Mouse (Mus musculus) hindbrain, embryonic 14.5 days (tissue): ENCODE results near the gene Hps6. TPM values are rescaled to one million over a fixed set of nuclear protein-coding genes. Genes with fewer than 3 reads are reported as not detected.

ENCODE experiments used
- ATAC-seq: fragments of 200-750 bp; cut with Nextera tagmentation; 2 replicates; pipeline ENCODE4 v1.8.0; 2017; ENCODE audit warnings: moderate number of reproducible peaks, mild to moderate bottlenecking, moderate TSS enrichment, moderate library complexity; ENCODE audit not compliant: low FRiP score
- DNase-seq: peaks from one replicate; pipeline ENCODE4 v3.0.0-alpha.2; 2015; ENCODE audit warnings: low spot score
- H3K27ac ChIP-seq: fragments of 300-500 bp; sonication (generic); 2 replicates; pipeline ENCODE4 v1.5.1; 2014; ENCODE audit warnings: mild to moderate bottlenecking, moderate library complexity
- H3K27me3 ChIP-seq: fragments of 300-500 bp; sonication (generic); 2 replicates; pipeline ENCODE4 v1.6.1; 2014; ENCODE audit warnings: mild to moderate bottlenecking, low read length, mixed read lengths; ENCODE audit not compliant: control insufficient read depth, insufficient read depth
- H3K36me3 ChIP-seq: fragments of 300-500 bp; sonication (generic); replicated peaks from 2 replicates; pipeline ENCODE4 v1.6.1; 2014; ENCODE audit not compliant: control insufficient read depth, insufficient read depth
- H3K4me1 ChIP-seq: fragments of 300-500 bp; sonication (generic); replicated peaks from 2 replicates; pipeline ENCODE4 v1.6.1; 2014; ENCODE audit warnings: antibody characterized with exemption, low read length, mixed read lengths; ENCODE audit not compliant: control insufficient read depth, insufficient read depth
- H3K4me2 ChIP-seq: fragments of 300-500 bp; sonication (generic); replicated peaks from 2 replicates; pipeline ENCODE4 v1.6.1; 2014; ENCODE audit warnings: mild to moderate bottlenecking, moderate library complexity
- H3K4me3 ChIP-seq: fragments of 300-500 bp; sonication (generic); replicated peaks from 2 replicates; pipeline ENCODE4 v1.5.1; 2014; ENCODE audit warnings: mild to moderate bottlenecking, low read length
- H3K9ac ChIP-seq: fragments of 300-500 bp; sonication (generic); 2 replicates; pipeline ENCODE4 v1.6.1; 2014
- H3K9me3 ChIP-seq: fragments of 300-500 bp; sonication (generic); 2 replicates; pipeline ENCODE4 v1.6.1; 2016; ENCODE audit warnings: low read length; ENCODE audit not compliant: control insufficient read depth
- WGBS: fragments of 180-500 bp; shearing (Covaris S2); extraction: QIAGEN DNeasy Blood & Tissue Kit; methylation state at CpG from one replicate; pipeline ENCODE4 v1.1.7; 2014; 5-methylcytosine and 5-hydroxymethylcytosine counted together
- polyA plus RNA-seq: library from polyadenylated mRNA; unstranded; fragments of >200 nt; fragmentation: Nextera tagmentation; extraction: Ambion mirVana; gene quantifications from 2 replicates; pipeline ENCODE4 v1.2.1, GENCODE M21; 2014

The Hps6 gene
- polyA plus RNA-seq, 1 experiment from 2014 or later, result 2.9 TPM

- ATAC-seq, result peak; percentile 93
- peak; percentile 92 for DNase-seq
- WGBS, result 1% methylated on average over 76 of the region's 76 CpGs
Measured at GRCm38 (mm10) chr19:45997785-45998693, 5.3 kb upstream of the Hps6 start, which contains the start of gene Armh3. Armh3 (minus strand) TSS chr19:45998488.

GRCm38 (mm10) chr19:45998694-45999217 is 4.6 kb upstream of the Hps6 start:
- H3K27me3 ChIP-seq, result peaks cover 13% of the 10 kb centered on the region; the same call in 1 of the 2 replicates
- peak overlapping the region; percentile 77 for H3K4me2 ChIP-seq
- 20% methylated on average over 8 of the region's 8 CpGs for WGBS
- peak overlapping the region; percentile 93 for H3K9ac ChIP-seq
- DNase-seq, result no peak
- H3K27ac ChIP-seq, result peak overlapping the region; percentile 97
- peaks cover 20% of the 10 kb centered on the region for H3K4me1 ChIP-seq
- H3K9me3 ChIP-seq, result no peaks in the 10 kb centered on the region
- peak overlapping the region; percentile 61 for H3K4me3 ChIP-seq
- ATAC-seq, result peak; percentile 32; the same call in 1 of the 2 replicates
- 0 out of 2 replicates have a peak, but pooled peaks cover 3% of the 10 kb centered on the region for H3K36me3 ChIP-seq

More at GRCm38 (mm10) chr19:45997785-45998693, 5.3 kb upstream of the Hps6 start, which contains the start of gene Armh3:
- no peaks in the 10 kb centered on the region for H3K9me3 ChIP-seq
- peak within 1 kb of the TSS; percentile 97 for H3K27ac ChIP-seq
- H3K27me3 ChIP-seq, result peaks cover 6% of the 10 kb centered on the region; the same call in 1 of the 2 replicates
- H3K4me2 ChIP-seq, result peak within 1 kb of the TSS; percentile 77
- peaks cover 14% of the 10 kb centered on the region for H3K4me1 ChIP-seq
- H3K36me3 ChIP-seq, result 0 out of 2 replicates have a peak, but pooled peaks cover 3% of the 10 kb centered on the region
- peak within 1 kb of the TSS; percentile 61 for H3K4me3 ChIP-seq
- H3K9ac ChIP-seq, result peak within 1 kb of the TSS; percentile 93

GRCm38 (mm10) chr19:45999378-45999777 is 3.9 kb upstream of the Hps6 start:
- Histone ChIP-seq H3K9ac (no peak overlapping the region), H3K4me1 (peaks cover 24% of the 10 kb centered on the region), H3K4me3 (no peak overlapping the region), H3K4me2 (peak overlapping the region; percentile 77; the same call in 1 of the 2 replicates), H3K27me3 (peaks cover 17% of the 10 kb centered on the region; the same call in 1 of the 2 replicates), H3K36me3 (0 out of 2 replicates have a peak, but pooled peaks cover 3% of the 10 kb centered on the region), H3K27ac (no peak overlapping the region), H3K9me3 (no peaks in the 10 kb centered on the region)
- ATAC-seq, result no peak
- 70% methylated on average over 1 of the region's 1 CpGs for WGBS
- DNase-seq, result no peak

- ATAC-seq, result no peak
- Histone ChIP-seq H3K9ac (no peak overlapping the region), H3K4me3 (no peak overlapping the region), H3K27ac (no peak overlapping the region), H3K4me1 (peaks cover 19% of the 10 kb centered on the region), H3K4me2 (no peak overlapping the region), H3K9me3 (no peaks in the 10 kb centered on the region), H3K36me3 (no peaks in the 10 kb centered on the region), H3K27me3 (peaks cover 17% of the 10 kb centered on the region; the same call in 1 of the 2 replicates)
- DNase-seq, result no peak
- 87% methylated on average over 9 of the region's 9 CpGs for WGBS
Measured at GRCm38 (mm10) chr19:46002279-46002678, 1.0 kb upstream of the Hps6 start.

- ATAC-seq, result 0 out of 2 replicates have a peak, but pooled peaks have one; percentile 21
- WGBS, result 73% methylated on average over 17 of the region's 17 CpGs
- Histone ChIP-seq H3K27me3 (peaks cover 17% of the 10 kb centered on the region; the same call in 1 of the 2 replicates), H3K36me3 (no peaks in the 10 kb centered on the region), H3K9me3 (no peaks in the 10 kb centered on the region), H3K4me1 (peaks cover 13% of the 10 kb centered on the region), H3K9ac (no peak overlapping the region), H3K4me3 (no peak overlapping the region), H3K4me2 (no peak overlapping the region), H3K27ac (no peak overlapping the region)
- no peak for DNase-seq
Measured at GRCm38 (mm10) chr19:46004814-46005466, 1.6 kb downstream of the Hps6 start.

- 86% methylated on average over 7 of the region's 7 CpGs for WGBS
- Histone ChIP-seq H3K4me3 (no peak overlapping the region), H3K27me3 (peaks cover 17% of the 10 kb centered on the region; the same call in 1 of the 2 replicates), H3K4me2 (no peak overlapping the region), H3K27ac (no peak overlapping the region), H3K36me3 (no peaks in the 10 kb centered on the region), H3K4me1 (peaks cover 13% of the 10 kb centered on the region), H3K9me3 (no peaks in the 10 kb centered on the region), H3K9ac (no peak overlapping the region)
- no peak for DNase-seq
- ATAC-seq, result no peak
Measured at GRCm38 (mm10) chr19:46005680-46006079, 2.4 kb downstream of the Hps6 start.

- H3K27me3 ChIP-seq, result no peaks in the 10 kb centered on the region
- no peak overlapping the region for H3K4me2 ChIP-seq
- DNase-seq, result peak; percentile 87
- no peak overlapping the region for H3K4me3 ChIP-seq
- no peak overlapping the region for H3K27ac ChIP-seq
- WGBS, result 42% methylated on average over 12 of the region's 12 CpGs
- no peak overlapping the region for H3K9ac ChIP-seq
- H3K36me3 ChIP-seq, result no peaks in the 10 kb centered on the region
- no peak; the same call in 1 of the 2 replicates for ATAC-seq
- no peaks in the 10 kb centered on the region for H3K9me3 ChIP-seq
- no peaks in the 10 kb centered on the region for H3K4me1 ChIP-seq
Measured at GRCm38 (mm10) chr19:46014572-46015178, 11.4 kb downstream of the Hps6 start.

GRCm38 (mm10) chr19:46016023-46016422 is 12.7 kb downstream of the Hps6 start:
- Histone ChIP-seq H3K36me3 (no peaks in the 10 kb centered on the region), H3K27ac (no peak overlapping the region), H3K4me2 (no peak overlapping the region), H3K9ac (no peak overlapping the region), H3K27me3 (no peaks in the 10 kb centered on the region), H3K9me3 (no peaks in the 10 kb centered on the region), H3K4me3 (no peak overlapping the region), H3K4me1 (no peaks in the 10 kb centered on the region)
- ATAC-seq (no peak), DNase-seq (no peak)
- 80% methylated on average over 2 of the region's 2 CpGs for WGBS
